Mouse (Mus musculus): ENCODE measurements around the gene Gas2l1. TPM values are rescaled to one million over a fixed set of nuclear protein-coding genes. Genes with fewer than 3 reads are reported as not detected.

Gas2l1 gene
- polyA plus RNA-seq, 1 experiment from 2014 or later = 21.4 TPM

DNA sequence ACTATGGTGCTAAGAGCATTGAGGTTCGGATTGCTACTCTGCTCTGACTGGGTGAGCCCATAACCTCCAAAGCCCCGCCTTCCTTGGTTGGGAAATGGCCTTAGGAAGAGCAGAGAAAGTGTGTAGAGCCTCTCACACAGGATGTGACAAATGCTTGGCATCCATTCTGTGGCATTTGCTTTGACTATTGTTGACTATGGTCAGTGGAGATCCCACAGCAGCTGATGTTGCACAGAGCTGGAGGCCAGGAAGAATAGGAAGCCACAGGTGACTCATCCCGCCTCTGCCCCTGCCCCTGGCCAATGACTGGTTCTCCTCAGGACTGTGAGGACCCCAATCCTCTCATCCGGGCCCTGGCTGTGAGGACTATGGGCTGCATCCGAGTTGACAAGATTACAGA lies 48.8 kb downstream of the Gas2l1 start:
- no peaks in the 10 kb centered on the region for H3K9me3 ChIP-seq (ENCODE audit: control insufficient read depth, low read length)
- H3K27me3 ChIP-seq (ENCODE audit: control insufficient read depth, insufficient read depth, low read length) = no peaks in the 10 kb centered on the region
- WGBS = 89% methylated on average over 5 of the region's 5 CpGs
- no peak overlapping the region for H3K4me3 ChIP-seq (ENCODE audit: low read depth, low read length)
- ATAC-seq (ENCODE audit: low FRiP score, low TSS enrichment) (no peak), DNase-seq (ENCODE audit: low spot score) (no peak)
- H3K4me1 ChIP-seq (replicated peaks; ENCODE audit: control insufficient read depth, insufficient read depth) = no peaks in the 10 kb centered on the region
- peaks cover 19% of the 10 kb centered on the region for H3K36me3 ChIP-seq (ENCODE audit: control insufficient read depth, insufficient read depth, low read length)
- no peak overlapping the region for H3K9ac ChIP-seq (ENCODE audit: low read length)
- H3K4me2 ChIP-seq (replicated peaks; ENCODE audit: low read depth) = no peak overlapping the region
- TF ChIP-seq CTCF (IDR thresholded peaks at IDR 0.05; ENCODE audit: low read depth) (no peak), EP300 (optimal IDR thresholded peaks at IDR 0.05) (no peak)
- H3K27ac ChIP-seq (replicated peaks) = no peak overlapping the region

DNA sequence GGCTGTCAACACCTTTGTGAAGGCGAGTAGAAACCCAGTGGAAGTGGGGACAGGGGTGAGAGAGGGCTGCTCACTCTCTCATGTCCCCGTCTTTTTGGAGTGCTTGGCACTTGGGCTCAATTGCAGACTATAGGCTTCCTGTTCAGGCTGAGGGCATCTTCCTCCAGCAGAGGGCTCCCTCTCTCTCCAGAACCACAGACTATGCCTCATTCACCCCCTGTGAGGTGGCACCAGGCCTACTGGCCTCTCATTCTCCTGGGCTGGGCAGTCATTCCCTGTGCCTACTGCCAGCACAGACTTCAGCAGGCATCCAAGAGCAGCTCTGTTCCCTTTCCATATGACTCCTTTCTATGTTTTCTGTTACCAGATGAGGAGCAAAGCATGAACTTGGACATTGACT lies 49.4 kb downstream of the Gas2l1 start:
- TF ChIP-seq EP300 (optimal IDR thresholded peaks at IDR 0.05) = no peak
- peak; percentile 81 for TF ChIP-seq CTCF (IDR thresholded peaks at IDR 0.05; ENCODE audit: low read depth)
- Histone ChIP-seq H3K27me3 (ENCODE audit: control insufficient read depth, insufficient read depth, low read length) (no peaks in the 10 kb centered on the region), H3K4me1 (replicated peaks; ENCODE audit: control insufficient read depth, insufficient read depth) (no peaks in the 10 kb centered on the region), H3K36me3 (ENCODE audit: control insufficient read depth, insufficient read depth, low read length) (peaks cover 19% of the 10 kb centered on the region), H3K9me3 (ENCODE audit: control insufficient read depth, low read length) (no peaks in the 10 kb centered on the region), H3K27ac (replicated peaks) (no peak overlapping the region), H3K4me2 (replicated peaks; ENCODE audit: low read depth) (no peak overlapping the region), H3K4me3 (ENCODE audit: low read depth, low read length) (no peak overlapping the region), H3K9ac (ENCODE audit: low read length) (no peak overlapping the region)
- 56% methylated on average over 2 of the region's 2 CpGs for WGBS
- DNase-seq (ENCODE audit: low spot score) = peak; percentile 62
- ATAC-seq (ENCODE audit: low FRiP score, low TSS enrichment) = peak; percentile 62

DNA sequence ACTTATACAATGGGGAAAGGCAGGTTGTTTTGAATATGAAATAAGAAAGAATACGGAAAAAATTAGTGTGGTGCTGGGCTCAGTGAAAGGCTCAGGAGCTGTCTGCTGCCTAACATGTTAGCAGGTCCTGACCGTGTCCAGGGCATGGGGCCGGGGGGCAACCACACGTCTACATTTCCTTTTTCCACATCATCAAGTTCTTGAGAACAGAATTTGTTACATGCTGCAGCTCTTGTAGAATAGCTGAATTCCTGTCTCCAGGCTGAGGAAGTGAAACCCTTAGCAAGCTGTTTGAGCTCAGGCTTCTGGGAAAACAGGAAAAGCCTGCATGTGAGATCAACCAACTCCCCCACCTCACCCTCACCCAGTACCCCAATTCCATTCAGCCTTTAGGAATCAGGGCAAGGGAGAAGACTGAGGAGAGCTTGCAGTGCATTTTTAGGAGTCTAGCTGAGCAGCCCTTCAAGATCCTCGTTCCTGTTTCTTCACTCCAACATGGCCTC lies 52.9 kb downstream of the Gas2l1 start:
- Histone ChIP-seq H3K4me2 (replicated peaks; ENCODE audit: low read depth) (no peak overlapping the region), H3K9me3 (ENCODE audit: control insufficient read depth, low read length) (no peaks in the 10 kb centered on the region), H3K4me1 (replicated peaks; ENCODE audit: control insufficient read depth, insufficient read depth) (no peaks in the 10 kb centered on the region), H3K9ac (ENCODE audit: low read length) (no peak overlapping the region), H3K27me3 (ENCODE audit: control insufficient read depth, insufficient read depth, low read length) (no peaks in the 10 kb centered on the region), H3K4me3 (ENCODE audit: low read depth, low read length) (no peak overlapping the region), H3K36me3 (ENCODE audit: control insufficient read depth, insufficient read depth, low read length) (0 out of 2 replicates have a peak, but pooled peaks cover 4% of the 10 kb centered on the region), H3K27ac (replicated peaks) (no peak overlapping the region)
- no peak; the same call in 1 of the 2 replicates for ATAC-seq (ENCODE audit: low FRiP score, low TSS enrichment)
- 68% methylated on average over 5 of the region's 5 CpGs for WGBS
- no peak for DNase-seq (ENCODE audit: low spot score)
- TF ChIP-seq EP300 (optimal IDR thresholded peaks at IDR 0.05) = no peak
- no peak for TF ChIP-seq CTCF (IDR thresholded peaks at IDR 0.05; ENCODE audit: low read depth)

DNA sequence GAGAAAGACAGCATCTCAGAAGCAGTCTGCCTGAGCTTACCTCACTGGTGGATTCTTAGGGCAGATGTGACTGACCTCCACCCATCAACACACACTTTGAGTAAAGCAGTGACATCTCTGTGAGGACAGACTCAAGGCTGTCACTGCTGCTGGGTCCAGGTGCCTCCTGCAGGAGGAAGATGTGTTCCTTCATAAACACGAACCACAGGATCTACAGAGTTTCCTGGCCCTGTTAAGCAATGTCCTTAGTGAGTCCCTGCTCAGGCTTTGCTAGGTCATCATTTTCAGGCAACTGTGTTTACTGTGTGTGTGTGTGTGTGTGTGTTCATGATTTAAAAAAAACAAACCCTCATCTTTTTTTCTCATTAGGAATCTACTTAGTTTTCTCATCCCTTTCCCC lies 53.6 kb downstream of the Gas2l1 start:
- Histone ChIP-seq H3K4me3 (ENCODE audit: low read depth, low read length) (no peak overlapping the region), H3K27me3 (ENCODE audit: control insufficient read depth, insufficient read depth, low read length) (no peaks in the 10 kb centered on the region), H3K36me3 (ENCODE audit: control insufficient read depth, insufficient read depth, low read length) (0 out of 2 replicates have a peak, but pooled peaks cover 4% of the 10 kb centered on the region), H3K27ac (replicated peaks) (no peak overlapping the region), H3K4me2 (replicated peaks; ENCODE audit: low read depth) (no peak overlapping the region), H3K4me1 (replicated peaks; ENCODE audit: control insufficient read depth, insufficient read depth) (no peaks in the 10 kb centered on the region), H3K9me3 (ENCODE audit: control insufficient read depth, low read length) (no peaks in the 10 kb centered on the region), H3K9ac (ENCODE audit: low read length) (no peak overlapping the region)
- DNase-seq (ENCODE audit: low spot score) (no peak), ATAC-seq (ENCODE audit: low FRiP score, low TSS enrichment) (no peak)
- TF ChIP-seq CTCF (IDR thresholded peaks at IDR 0.05; ENCODE audit: low read depth) (no peak), EP300 (optimal IDR thresholded peaks at IDR 0.05) (no peak)
- WGBS = 78% methylated on average over 1 of the region's 1 CpGs

DNA sequence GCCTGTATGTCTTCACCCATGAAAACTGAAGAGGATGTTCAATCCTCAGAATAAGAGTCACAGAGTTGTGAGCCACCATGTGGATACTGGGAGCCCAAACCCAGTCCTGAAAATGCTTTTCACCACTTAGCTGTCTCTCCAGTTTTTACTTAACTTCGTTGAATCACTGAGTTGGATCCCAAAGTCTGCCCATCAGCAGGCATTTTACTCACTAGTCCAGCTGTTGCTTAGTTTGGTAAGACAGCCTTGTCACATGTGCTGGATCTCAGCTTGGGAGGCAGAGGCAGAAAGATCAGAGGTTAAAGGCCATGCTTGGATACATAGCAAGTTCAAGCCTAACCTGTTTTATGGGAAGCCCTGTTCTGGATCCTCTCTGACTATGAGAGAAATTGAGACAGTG lies 54.9 kb downstream of the Gas2l1 start:
- no peak for DNase-seq (ENCODE audit: low spot score)
- 71% methylated on average over 1 of the region's 1 CpGs for WGBS
- peak overlapping the region; percentile 13; the same call in 1 of the 2 replicates for H3K27ac ChIP-seq (replicated peaks)

DNA sequence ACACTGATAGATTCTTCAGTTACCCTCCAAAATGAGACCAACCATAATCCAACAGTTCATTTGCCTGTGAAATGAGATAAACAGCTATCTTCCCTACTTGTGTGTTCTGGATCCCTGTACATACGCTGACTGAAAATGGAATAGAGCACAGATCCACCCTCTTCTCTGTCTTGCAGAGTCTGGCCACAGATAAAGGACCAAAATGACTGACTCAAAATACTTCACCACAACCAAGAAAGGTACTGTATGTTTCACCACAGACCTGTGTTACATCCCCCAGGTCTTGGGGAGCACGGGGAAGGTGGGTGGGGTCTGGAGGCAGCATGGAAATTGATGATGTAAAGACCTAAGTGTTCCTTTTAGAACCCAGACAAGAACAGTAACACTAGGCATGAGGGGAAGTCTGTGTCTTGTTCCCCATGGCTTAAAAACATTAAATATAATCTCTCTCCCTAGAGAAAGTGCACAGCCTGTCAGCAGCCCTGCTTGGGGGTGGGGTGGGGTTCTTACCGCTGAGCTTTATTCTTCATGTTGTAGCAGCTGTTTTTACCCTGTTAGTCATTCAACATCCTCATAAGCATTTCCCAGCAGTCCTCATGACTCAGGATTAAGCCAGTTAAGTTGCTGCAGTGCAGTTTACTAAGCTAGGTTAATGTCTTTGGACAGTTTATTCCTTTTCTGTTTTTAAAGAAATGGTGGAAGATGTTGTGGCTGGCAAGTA lies 55.6 kb downstream of the Gas2l1 start:
- peak overlapping the region; percentile 13; the same call in 1 of the 2 replicates for H3K27ac ChIP-seq (replicated peaks)
- H3K36me3 ChIP-seq (ENCODE audit: control insufficient read depth, insufficient read depth, low read length) = 0 out of 2 replicates have a peak, but pooled peaks cover 4% of the 10 kb centered on the region
- 42% methylated on average over 3 of the region's 3 CpGs for WGBS
- no peak overlapping the region for H3K4me3 ChIP-seq (ENCODE audit: low read depth, low read length)
- H3K9me3 ChIP-seq (ENCODE audit: control insufficient read depth, low read length) = no peaks in the 10 kb centered on the region
- no peaks in the 10 kb centered on the region for H3K4me1 ChIP-seq (replicated peaks; ENCODE audit: control insufficient read depth, insufficient read depth)
- DNase-seq (ENCODE audit: low spot score) (no peak), ATAC-seq (ENCODE audit: low FRiP score, low TSS enrichment) (no peak)
- no peak for TF ChIP-seq EP300 (optimal IDR thresholded peaks at IDR 0.05)
- no peak for TF ChIP-seq CTCF (IDR thresholded peaks at IDR 0.05; ENCODE audit: low read depth)
- H3K9ac ChIP-seq (ENCODE audit: low read length) = no peak overlapping the region
- no peaks in the 10 kb centered on the region for H3K27me3 ChIP-seq (ENCODE audit: control insufficient read depth, insufficient read depth, low read length)
- H3K4me2 ChIP-seq (replicated peaks; ENCODE audit: low read depth) = no peak overlapping the region

More for the DNA sequence above, 54.9 kb downstream of the Gas2l1 start:
- Histone ChIP-seq H3K9me3 (ENCODE audit: control insufficient read depth, low read length) (no peaks in the 10 kb centered on the region), H3K27me3 (ENCODE audit: control insufficient read depth, insufficient read depth, low read length) (no peaks in the 10 kb centered on the region), H3K4me1 (replicated peaks; ENCODE audit: control insufficient read depth, insufficient read depth) (no peaks in the 10 kb centered on the region), H3K4me2 (replicated peaks; ENCODE audit: low read depth) (no peak overlapping the region), H3K36me3 (ENCODE audit: control insufficient read depth, insufficient read depth, low read length) (0 out of 2 replicates have a peak, but pooled peaks cover 4% of the 10 kb centered on the region), H3K4me3 (ENCODE audit: low read depth, low read length) (no peak overlapping the region), H3K9ac (ENCODE audit: low read length) (no peak overlapping the region)
- TF ChIP-seq CTCF (IDR thresholded peaks at IDR 0.05; ENCODE audit: low read depth) = no peak
- no peak for TF ChIP-seq EP300 (optimal IDR thresholded peaks at IDR 0.05)
- no peak for ATAC-seq (ENCODE audit: low FRiP score, low TSS enrichment)

Measured in stomach, postnatal 0 days (tissue).